Mouse (Mus musculus): ENCODE data around the gene Acat3. TPM values are rescaled to one million over a fixed set of nuclear protein-coding genes. Genes with fewer than 3 reads are reported as not detected.
"Not testable (repeated sequence)": the region's sequence is repeated elsewhere in the genome, so short reads cannot be mapped to it uniquely, and the experiment has no call there.

Acat3 gene
- total RNA-seq, 1 experiment, result 9.1 TPM

- Histone ChIP-seq H3K9ac (ENCODE audit: insufficient read depth, low read depth, low read length, poor library complexity, severe bottlenecking) (no peak overlapping the region), H3K9me3 (ENCODE audit: control insufficient read depth, insufficient read depth, low read depth, low read length) (no peaks in the 10 kb centered on the region), H3K4me1 (ENCODE audit: control insufficient read depth in 2 of 2, insufficient read depth in 2 of 2, low read length in 2 of 2, poor library complexity in 1 of 2) (no peaks in the 10 kb centered on the region; a peak in 2 of 4 replicates), H3K36me3 (ENCODE audit: control insufficient read depth, insufficient read depth, low read length, poor library complexity, severe bottlenecking) (peaks cover 2% of the 10 kb centered on the region; the same call in 1 of the 2 replicates), H3K27ac (ENCODE audit: insufficient read depth, low read depth, low read length, poor library complexity, severe bottlenecking) (no peak overlapping the region), H3K4me3 (ENCODE audit: insufficient read depth in 1 of 2, low read depth in 1 of 2, low read length in 2 of 2, poor library complexity in 1 of 2, severe bottlenecking in 1 of 2) (no peak overlapping the region)
- in situ Hi-C loops (cut with MboI; ENCODE audit: low sequenced_read_pairs in 2 of 2, unreplicated experiment in 2 of 2), result no loop called here
- DNase-seq (ENCODE audit: low read depth, low spot score), result no peak
- TF ChIP-seq ZC3H11A (IDR thresholded peaks at IDR 0.05; ENCODE audit: borderline replicate concordance, low read depth, low read length) (no peak), MAFK (IDR thresholded peaks at IDR 0.05; ENCODE audit: insufficient read depth, low read depth, low read length) (no peak), ZNF384 (IDR thresholded peaks at IDR 0.05; ENCODE audit: low read depth, low read length) (no peak), HCFC1 (IDR thresholded peaks at IDR 0.05; ENCODE audit: borderline replicate concordance, insufficient read depth, low read length) (no peak), CHD2 (IDR thresholded peaks at IDR 0.05; ENCODE audit: low read depth, low read length) (no peak)
Measured at GRCm38 (mm10) chr17:12938077-12938476, 2.3 kb downstream of the Acat3 start.

GRCm38 (mm10) chr17:12937412-12937970, 2.9 kb downstream of the Acat3 start:
- H3K9me3 ChIP-seq (ENCODE audit: control insufficient read depth, insufficient read depth, low read depth, low read length), result no peaks in the 10 kb centered on the region
- no peaks in the 10 kb centered on the region for H3K36me3 ChIP-seq (ENCODE audit: control insufficient read depth, insufficient read depth, low read length, poor library complexity, severe bottlenecking)
- no peak overlapping the region for H3K9ac ChIP-seq (ENCODE audit: insufficient read depth, low read depth, low read length, poor library complexity, severe bottlenecking)
- no peak overlapping the region for H3K27ac ChIP-seq (ENCODE audit: insufficient read depth, low read depth, low read length, poor library complexity, severe bottlenecking)
- H3K4me3 ChIP-seq (ENCODE audit: insufficient read depth in 1 of 2, low read depth in 1 of 2, low read length in 2 of 2, poor library complexity in 1 of 2, severe bottlenecking in 1 of 2), result no peak overlapping the region
- no peaks in the 10 kb centered on the region; a peak in 2 of 4 replicates for H3K4me1 ChIP-seq (ENCODE audit: control insufficient read depth in 2 of 2, insufficient read depth in 2 of 2, low read length in 2 of 2, poor library complexity in 1 of 2)
- in situ Hi-C loops (cut with MboI; ENCODE audit: low sequenced_read_pairs in 2 of 2, unreplicated experiment in 2 of 2), result no loop called here
- DNase-seq (ENCODE audit: low read depth, low spot score), result no peak
- TF ChIP-seq MAFK (IDR thresholded peaks at IDR 0.05; ENCODE audit: insufficient read depth, low read depth, low read length) (no peak), ZNF384 (IDR thresholded peaks at IDR 0.05; ENCODE audit: low read depth, low read length) (no peak), ZC3H11A (IDR thresholded peaks at IDR 0.05; ENCODE audit: borderline replicate concordance, low read depth, low read length) (no peak), CHD2 (IDR thresholded peaks at IDR 0.05; ENCODE audit: low read depth, low read length) (no peak), HCFC1 (IDR thresholded peaks at IDR 0.05; ENCODE audit: borderline replicate concordance, insufficient read depth, low read length) (no peak)

GRCm38 (mm10) chr17:12935719-12936118, 4.7 kb downstream of the Acat3 start:
- H3K4me1 ChIP-seq (ENCODE audit: control insufficient read depth in 2 of 2, insufficient read depth in 2 of 2, low read length in 2 of 2, poor library complexity in 1 of 2), result no peaks in the 10 kb centered on the region; a peak in 2 of 4 replicates
- no peak overlapping the region for H3K4me3 ChIP-seq (ENCODE audit: insufficient read depth in 1 of 2, low read depth in 1 of 2, low read length in 2 of 2, poor library complexity in 1 of 2, severe bottlenecking in 1 of 2)
- no peak overlapping the region for H3K9ac ChIP-seq (ENCODE audit: insufficient read depth, low read depth, low read length, poor library complexity, severe bottlenecking)
- TF ChIP-seq ZC3H11A (IDR thresholded peaks at IDR 0.05; ENCODE audit: borderline replicate concordance, low read depth, low read length) (no peak), ZNF384 (IDR thresholded peaks at IDR 0.05; ENCODE audit: low read depth, low read length) (no peak), CHD2 (IDR thresholded peaks at IDR 0.05; ENCODE audit: low read depth, low read length) (no peak), MAFK (IDR thresholded peaks at IDR 0.05; ENCODE audit: insufficient read depth, low read depth, low read length) (no peak), HCFC1 (IDR thresholded peaks at IDR 0.05; ENCODE audit: borderline replicate concordance, insufficient read depth, low read length) (no peak)
- in situ Hi-C loops (cut with MboI; ENCODE audit: low sequenced_read_pairs in 2 of 2, unreplicated experiment in 2 of 2), result no loop called here
- no peaks in the 10 kb centered on the region for H3K9me3 ChIP-seq (ENCODE audit: control insufficient read depth, insufficient read depth, low read depth, low read length)
- H3K27ac ChIP-seq (ENCODE audit: insufficient read depth, low read depth, low read length, poor library complexity, severe bottlenecking), result no peak overlapping the region
- H3K36me3 ChIP-seq (ENCODE audit: control insufficient read depth, insufficient read depth, low read length, poor library complexity, severe bottlenecking), result no peaks in the 10 kb centered on the region
- DNase-seq (ENCODE audit: low read depth, low spot score), result no peak

GRCm38 (mm10) chr17:12931576-12931975, 8.8 kb downstream of the Acat3 start:
- H3K9ac ChIP-seq (ENCODE audit: insufficient read depth, low read depth, low read length, poor library complexity, severe bottlenecking); DNase-seq (ENCODE audit: low read depth, low spot score); H3K36me3 ChIP-seq (ENCODE audit: control insufficient read depth, insufficient read depth, low read length, poor library complexity, severe bottlenecking); H3K9me3 ChIP-seq (ENCODE audit: control insufficient read depth, insufficient read depth, low read depth, low read length); H3K4me1 ChIP-seq (ENCODE audit: control insufficient read depth in 2 of 2, insufficient read depth in 2 of 2, low read length in 2 of 2, poor library complexity in 1 of 2); in situ Hi-C loops (cut with MboI; ENCODE audit: low sequenced_read_pairs in 2 of 2, unreplicated experiment in 2 of 2); H3K27ac ChIP-seq (ENCODE audit: insufficient read depth, low read depth, low read length, poor library complexity, severe bottlenecking); H3K4me3 ChIP-seq (ENCODE audit: insufficient read depth in 1 of 2, low read depth in 1 of 2, low read length in 2 of 2, poor library complexity in 1 of 2, severe bottlenecking in 1 of 2): not testable (repeated sequence)

- in situ Hi-C loops (cut with MboI; ENCODE audit: low sequenced_read_pairs in 2 of 2, unreplicated experiment in 2 of 2), result loop anchor here in 1 of 2 experiments (10.0 kb wide), 1 partner anchor 49 kb away; no protein-coding TSS in a partner anchor
- DNase-seq (ENCODE audit: low read depth, low spot score), result no peak
- H3K36me3 ChIP-seq (ENCODE audit: control insufficient read depth, insufficient read depth, low read length, poor library complexity, severe bottlenecking), result peaks cover 35% of the 10 kb centered on the region
Measured at GRCm38 (mm10) chr17:12925703-12926180, 14.7 kb downstream of the Acat3 start.

More at GRCm38 (mm10) chr17:12925703-12926180, 14.7 kb downstream of the Acat3 start:
- Histone ChIP-seq H3K4me3 (ENCODE audit: insufficient read depth in 1 of 2, low read depth in 1 of 2, low read length in 2 of 2, poor library complexity in 1 of 2, severe bottlenecking in 1 of 2) (no peak overlapping the region), H3K4me1 (ENCODE audit: control insufficient read depth in 2 of 2, insufficient read depth in 2 of 2, low read length in 2 of 2, poor library complexity in 1 of 2) (no peaks in the 10 kb centered on the region), H3K9me3 (ENCODE audit: control insufficient read depth, insufficient read depth, low read depth, low read length) (no peaks in the 10 kb centered on the region), H3K27ac (ENCODE audit: insufficient read depth, low read depth, low read length, poor library complexity, severe bottlenecking) (no peak overlapping the region), H3K9ac (ENCODE audit: insufficient read depth, low read depth, low read length, poor library complexity, severe bottlenecking) (no peak overlapping the region)
- TF ChIP-seq ZC3H11A (IDR thresholded peaks at IDR 0.05; ENCODE audit: borderline replicate concordance, low read depth, low read length), result no peak
- TF ChIP-seq HCFC1 (IDR thresholded peaks at IDR 0.05; ENCODE audit: borderline replicate concordance, insufficient read depth, low read length), result no peak
- TF ChIP-seq ZNF384 (IDR thresholded peaks at IDR 0.05; ENCODE audit: low read depth, low read length), result no peak
- TF ChIP-seq MAFK (IDR thresholded peaks at IDR 0.05; ENCODE audit: insufficient read depth, low read depth, low read length), result no peak
- TF ChIP-seq CHD2 (IDR thresholded peaks at IDR 0.05; ENCODE audit: low read depth, low read length), result no peak
